Mouse (Mus musculus) thymus, postnatal 0 days (tissue): ENCODE measurements around the gene Gm14325. TPM values are rescaled to one million over a fixed set of nuclear protein-coding genes. Genes with fewer than 3 reads are reported as not detected.
"Not testable (repeated sequence)": the region's sequence is repeated elsewhere in the genome, so short reads cannot be mapped to it uniquely, and the experiment has no call there.

Source experiments
- DNase-seq: peaks from one replicate; pipeline ENCODE4 v3.0.0-alpha.2; 2015; ENCODE audit warnings: low spot score
- polyA plus RNA-seq: library from polyadenylated mRNA; unstranded; fragments of >200 nt; fragmentation: Nextera tagmentation; extraction: Ambion mirVana; gene quantifications from 2 replicates; pipeline ENCODE4 v1.2.1, GENCODE M21; 2015

Gm14325 gene
- 25.3 and 28.5 TPM in 2 replicates for polyA plus RNA-seq

DNA sequence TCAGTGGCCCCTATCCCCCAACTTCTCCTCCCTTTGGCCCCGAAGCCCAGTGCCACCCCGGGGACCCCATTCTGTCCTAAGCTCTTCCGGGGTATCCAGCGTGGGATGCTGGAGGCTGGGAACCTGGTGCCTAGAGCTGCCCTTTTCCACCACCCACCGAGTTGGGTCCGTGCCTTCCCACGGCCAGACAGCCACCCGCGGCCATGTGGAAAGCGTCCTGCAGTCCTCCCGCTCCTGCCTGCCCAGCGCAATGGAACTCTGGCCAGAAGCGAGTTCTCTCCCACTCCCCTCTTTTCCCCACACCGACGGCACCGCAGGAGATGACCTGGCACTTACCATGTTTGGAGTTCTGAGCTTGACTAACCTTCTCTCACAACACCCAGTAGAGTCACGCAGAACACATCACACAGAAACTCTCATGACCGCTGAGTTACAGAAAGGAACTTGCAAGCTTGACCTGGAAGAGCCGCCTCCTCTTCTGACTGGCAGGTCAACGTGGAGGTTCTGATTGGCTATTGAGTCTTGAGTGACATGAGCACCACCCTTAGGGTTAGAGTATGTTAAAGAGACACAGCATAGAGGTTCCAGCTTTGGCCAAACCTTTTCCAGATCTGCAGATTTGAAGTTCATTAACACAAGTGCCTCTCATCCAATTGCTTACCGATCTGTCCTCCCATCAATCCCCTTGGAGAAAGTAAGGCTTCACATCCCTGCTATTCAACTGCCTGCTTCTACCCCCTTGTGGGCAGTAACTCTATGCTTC is at the start of gene Gm14325:
Gene Gm14325 (minus strand): TSS at position 436 of the 763 bp plus-strand sequence.
- peak; percentile 70 for DNase-seq

DNA sequence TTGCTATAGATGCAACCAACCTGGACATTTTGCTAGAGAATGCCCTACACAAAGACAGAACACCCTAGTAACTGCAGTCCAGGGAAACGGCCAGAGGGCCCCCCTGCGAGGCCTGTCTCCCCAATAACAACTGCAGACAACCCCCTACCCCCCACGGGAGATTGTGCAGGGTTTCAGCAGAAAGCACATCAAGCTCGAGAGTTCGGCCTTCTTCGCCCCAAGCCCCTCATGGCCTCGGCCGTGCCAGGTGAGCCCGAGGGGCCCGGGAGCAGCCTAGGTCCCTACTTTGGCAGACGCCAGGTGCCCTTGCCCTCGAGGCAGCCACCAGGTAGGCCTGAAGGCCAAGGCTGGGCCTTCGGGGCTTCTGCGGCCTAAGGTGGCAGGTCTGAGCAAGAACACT is 47.6 kb upstream of the Gm14325 start:
- not testable (repeated sequence) for DNase-seq

DNA sequence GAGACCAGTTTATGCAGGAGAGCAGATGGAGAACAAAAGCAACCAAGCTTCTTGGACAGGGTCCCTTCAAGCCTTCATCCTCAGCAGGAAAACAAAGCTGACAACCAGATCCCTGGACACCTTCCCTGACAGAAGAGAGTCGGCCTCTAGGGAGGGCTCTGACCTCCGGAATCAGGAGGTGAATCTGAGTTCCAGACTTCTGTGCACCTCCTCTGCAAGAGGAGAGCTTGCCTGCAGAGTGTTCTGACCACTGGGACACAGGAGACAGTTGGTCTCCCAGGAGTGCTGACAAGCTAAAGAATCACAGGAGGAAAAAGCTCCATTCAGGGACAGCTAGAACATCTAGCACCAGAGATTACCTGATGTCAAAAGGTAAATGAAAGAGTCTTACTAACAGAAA is 22.1 kb upstream of the Gm14325 start:
- DNase-seq: not testable (repeated sequence)

DNA sequence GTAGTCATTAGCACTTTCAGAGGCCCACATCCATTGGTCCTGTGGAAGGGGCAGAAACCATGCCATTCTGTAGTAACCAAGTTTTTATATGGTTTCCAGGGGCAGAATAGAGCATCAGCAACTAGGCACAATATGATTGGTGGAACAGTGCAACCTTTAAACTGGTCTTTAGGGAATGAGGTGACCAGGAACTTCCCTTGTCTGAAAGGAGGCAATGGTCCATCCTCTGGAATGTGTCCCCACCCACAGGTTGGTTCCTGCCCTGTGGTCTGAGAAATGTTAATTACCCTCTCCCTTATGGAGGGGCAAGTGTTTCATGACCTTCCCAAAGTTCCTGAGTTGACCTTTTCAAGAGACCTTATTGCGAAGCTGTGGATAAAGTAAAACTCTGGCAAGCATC is 3.5 kb upstream of the Gm14325 start:
- DNase-seq: not testable (repeated sequence)

DNA sequence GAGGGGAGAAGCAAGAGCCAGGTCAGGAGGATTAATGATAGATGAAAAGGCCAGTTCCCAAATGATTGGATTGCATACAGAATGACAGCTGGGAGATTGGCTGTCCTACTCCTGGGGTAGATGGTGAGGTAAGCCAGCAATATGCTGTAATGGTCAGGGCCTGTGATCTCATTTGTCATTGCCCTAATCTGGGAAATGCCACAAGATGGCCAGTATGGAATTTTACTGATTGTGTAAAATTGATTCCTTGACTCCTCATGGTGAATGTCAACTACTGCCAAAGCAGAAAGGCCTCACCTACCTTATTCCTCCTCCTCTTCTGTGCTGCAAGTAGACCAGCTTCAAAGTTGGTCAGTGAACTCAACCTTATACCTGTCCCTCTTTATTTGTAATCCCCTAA is 3.4 kb downstream of the Gm14325 start:
- DNase-seq: not testable (repeated sequence)

DNA sequence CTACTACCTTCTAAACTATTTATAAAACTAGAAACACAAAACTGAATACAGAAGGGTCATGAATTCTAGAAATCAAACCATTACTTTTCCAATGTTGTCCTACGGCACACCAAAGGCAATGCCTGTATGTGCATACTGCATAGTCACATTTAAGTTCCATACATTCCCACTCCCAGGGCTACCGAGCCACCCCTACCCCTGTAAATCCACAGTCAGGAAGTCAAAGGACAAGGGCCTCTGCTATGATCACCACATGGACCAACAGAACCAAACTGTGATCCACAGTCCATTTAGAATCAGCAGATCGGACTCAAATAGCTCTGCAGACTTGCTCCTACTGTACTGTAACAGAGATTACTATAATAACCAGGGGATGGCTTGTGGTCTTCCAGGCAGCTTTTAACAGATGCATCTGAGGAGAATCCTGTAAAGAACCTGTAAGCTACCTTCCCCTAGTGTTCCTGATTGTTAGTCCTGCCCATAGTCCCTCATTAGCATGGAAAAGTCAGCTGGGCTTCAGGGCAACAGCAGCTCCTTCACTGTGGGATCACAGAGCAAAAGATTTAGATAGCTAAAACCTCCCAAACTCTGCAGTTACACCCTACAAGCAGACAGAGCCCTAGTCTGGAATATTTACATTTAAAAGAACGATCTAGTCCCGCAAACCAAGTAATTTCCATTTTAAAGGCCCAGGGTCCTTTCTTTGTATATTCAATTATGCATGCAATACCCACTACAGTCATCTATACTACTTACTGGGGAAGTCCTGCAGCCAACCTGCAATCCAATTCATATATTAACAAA is 4.2 kb downstream of the Gm14325 start:
- DNase-seq: not testable (repeated sequence)

DNA sequence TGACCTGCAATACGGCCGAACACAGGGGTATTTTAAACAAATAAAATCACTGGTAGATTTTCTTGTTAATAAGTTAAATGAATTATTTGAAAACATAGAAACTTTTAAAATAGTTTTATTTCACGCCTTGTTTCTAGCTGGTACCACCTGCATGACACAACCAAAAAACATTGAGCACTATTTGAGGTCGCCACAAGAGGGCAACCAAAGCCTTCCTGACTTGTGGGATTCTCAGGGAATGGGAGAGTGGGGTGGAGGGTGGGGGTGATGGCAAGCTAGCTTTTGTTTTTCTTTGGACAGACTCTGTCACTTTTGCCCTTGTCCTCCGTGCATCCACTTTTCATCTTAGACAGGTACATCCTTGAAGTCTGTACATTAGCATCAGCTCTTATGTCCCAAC is 18.2 kb downstream of the Gm14325 start:
- not testable (repeated sequence) for DNase-seq

DNA sequence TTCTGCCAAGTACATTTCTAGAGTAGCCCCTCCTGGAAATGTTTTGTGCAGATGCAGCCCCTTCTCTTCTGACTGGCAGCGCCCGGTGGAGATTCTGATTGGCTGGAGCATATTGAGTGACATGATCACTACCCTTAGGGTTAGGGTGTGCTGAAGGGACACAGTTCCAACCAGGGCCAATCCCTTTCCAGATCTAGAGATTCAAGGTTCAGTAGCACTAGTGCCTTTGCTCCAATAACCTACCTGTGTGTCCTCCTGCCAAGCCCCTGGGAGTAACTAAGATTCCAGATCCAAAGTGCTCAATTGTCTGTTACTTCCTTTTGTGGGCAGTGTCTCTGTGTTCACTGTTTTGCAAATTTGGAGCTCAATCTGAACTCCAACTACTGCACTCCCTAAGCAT is 34.0 kb downstream of the Gm14325 start:
- DNase-seq: not testable (repeated sequence)

DNA sequence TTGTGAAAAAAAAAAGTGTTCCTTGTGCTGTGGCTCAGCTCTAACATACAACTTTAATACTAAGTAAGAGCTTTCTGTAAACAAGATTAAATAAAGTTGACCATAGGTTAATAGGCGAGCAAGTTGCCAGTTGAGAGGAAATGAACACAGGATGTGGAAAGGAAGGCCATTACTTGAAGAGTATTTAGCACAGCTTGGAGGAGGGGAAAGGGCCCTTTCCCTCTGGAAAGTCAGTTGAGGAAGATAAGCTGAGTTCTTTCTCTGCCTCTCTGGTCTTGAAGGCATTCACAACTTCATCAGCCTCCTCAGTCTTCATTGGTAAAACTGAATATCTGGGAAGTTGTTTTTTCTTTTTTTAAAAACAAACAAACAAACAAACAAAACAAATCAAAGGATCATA is 52.8 kb downstream of the Gm14325 start:
- not testable (repeated sequence) for DNase-seq

Other genes with a start within 250 kb of the Gm14325 start
- gene Gm14322, start 81.0 kb downstream of the Gm14325 start, polyA plus RNA-seq: 2.0 and 2.7 TPM in 2 replicates
- 2.6 and 4.2 TPM in 2 replicates for gene Gm14327, start 56.8 kb upstream of the Gm14325 start, polyA plus RNA-seq
- 0.43 and 0.73 TPM in 2 replicates for gene Zfp972, start 85.3 kb upstream of the Gm14325 start, polyA plus RNA-seq
- gene Gm14326, start 117.0 kb upstream of the Gm14325 start, polyA plus RNA-seq: 14.1 and 18.6 TPM in 2 replicates
- gene Zfp971, start 182.9 kb upstream of the Gm14325 start, polyA plus RNA-seq: 10.2 and 13.1 TPM in 2 replicates
- 9.5 and 10.1 TPM in 2 replicates for gene Zfp931, start 238.1 kb upstream of the Gm14325 start, polyA plus RNA-seq